Mouse (Mus musculus) G1E-ER4 (cell line): ENCODE results near the gene Amd1. TPM values are rescaled to one million over a fixed set of nuclear protein-coding genes. Genes with fewer than 3 reads are reported as not detected.

Experiments
- GATA1 ChIP-seq: IDR thresholded peaks from one replicate; pipeline ENCODE4 v1.8.0; 2012; ENCODE audit warnings: low read length, inconsistent platforms
- polyA plus RNA-seq: library from polyadenylated mRNA; stranded (reverse); fragments of >175 nt; gene quantifications from 2 replicates; pipeline ENCODE4 v1.2.3, GENCODE M21; 2012

Amd1 gene
- polyA plus RNA-seq, result 4.5 and 5.7 TPM in 2 replicates

GRCm38 (mm10) chr10:40302140-40302985 lies at the start of gene Amd1:
Amd1 (minus strand) TSS chr10:40302186.
- no peak for TF ChIP-seq GATA1

- no peak for TF ChIP-seq GATA1
Measured at GRCm38 (mm10) chr10:40351156-40351555, 49.2 kb upstream of the Amd1 start.

- TF ChIP-seq GATA1, result no peak
Measured at GRCm38 (mm10) chr10:40350245-40350932, 48.4 kb upstream of the Amd1 start.

- TF ChIP-seq GATA1, result no peak
Measured at GRCm38 (mm10) chr10:40349631-40350177, 47.7 kb upstream of the Amd1 start.

- TF ChIP-seq GATA1, result no peak
Measured at GRCm38 (mm10) chr10:40348566-40349536, 46.9 kb upstream of the Amd1 start.

GRCm38 (mm10) chr10:40347461-40347954 lies 45.5 kb upstream of the Amd1 start:
- TF ChIP-seq GATA1, result no peak

- TF ChIP-seq GATA1, result no peak
Measured at GRCm38 (mm10) chr10:40346776-40347403, 44.9 kb upstream of the Amd1 start.

GRCm38 (mm10) chr10:40342036-40342435 lies 40.0 kb upstream of the Amd1 start:
- no peak for TF ChIP-seq GATA1

GRCm38 (mm10) chr10:40339351-40339964 lies 37.5 kb upstream of the Amd1 start, which contains the start of gene Cdk19:
Cdk19 (plus strand) TSS chr10:40339564.
- TF ChIP-seq GATA1, result no peak

- TF ChIP-seq GATA1, result no peak
Measured at GRCm38 (mm10) chr10:40332864-40333263, 30.9 kb upstream of the Amd1 start.

GRCm38 (mm10) chr10:40330262-40330661 lies 28.3 kb upstream of the Amd1 start:
- TF ChIP-seq GATA1, result no peak

GRCm38 (mm10) chr10:40328004-40328551 lies 26.1 kb upstream of the Amd1 start:
- TF ChIP-seq GATA1, result peak; percentile 51

- TF ChIP-seq GATA1, result no peak
Measured at GRCm38 (mm10) chr10:40320306-40320705, 18.3 kb upstream of the Amd1 start.

- TF ChIP-seq GATA1, result no peak
Measured at GRCm38 (mm10) chr10:40316841-40317585, 15.0 kb upstream of the Amd1 start.
